Mouse (Mus musculus): ENCODE measurements around the gene Tlx3. TPM values are rescaled to one million over a fixed set of nuclear protein-coding genes. Genes with fewer than 3 reads are reported as not detected.

Gene Tlx3
- total RNA-seq, 4 experiments from 2014 or later, result not detected

GRCm38 (mm10) chr11:33151128-33151779 is 52.1 kb downstream of the Tlx3 start:
- no peak for DNase-seq (ENCODE audit: low spot score in 2 of 2)

Other genes starting within 250 kb of the Tlx3 start
- gene Fgf18, start 56.2 kb downstream of the Tlx3 start, total RNA-seq (2022), result 1 to 10 TPM; 2.2 to 3.9 (median 3.0) TPM
- 100 to 1,000 TPM; 184 to 202 (median 195) TPM for gene Npm1, start 40.4 kb downstream of the Tlx3 start, total RNA-seq (2022)
- gene Gm12117, start 73.1 kb upstream of the Tlx3 start, total RNA-seq (2022), result 1 to 10 TPM in 1 of 4 experiments, under 1 TPM in 1, not detected in 2; 0.76 to 1.3 TPM